Mouse (Mus musculus) erythroblast, adult 5-6 weeks (primary cell): ENCODE results near the gene Sfxn1. TPM values are rescaled to one million over a fixed set of nuclear protein-coding genes. Genes with fewer than 3 reads are reported as not detected.

Source experiments
- ATAC-seq: replicated peaks from 2 replicates; pipeline ENCODE4 v1.8.0; 2016; ENCODE audit warnings: moderate number of reproducible peaks, mild to moderate bottlenecking, moderate TSS enrichment, inconsistent platforms; ENCODE audit not compliant: poor library complexity, low FRiP score, severe bottlenecking
- total RNA-seq, 2 experiments: library from RNA; stranded (forward) in 1 of 2; stranded (reverse) in 1 of 2; fragments of 150-400 nt in 1 of 2; fragments of 200-764, 138-1000 nt in 1 of 2; gene quantifications; 2 replicates each; pipeline versions ENCODE4 v1.2.3 to v1.2.4; 2015 to 2017; ENCODE audit warnings: low replicate concordance in 2 of 2

Gene Sfxn1
- total RNA-seq, 2 experiments from 2014 or later = 16.4 to 30.7 TPM

DNA sequence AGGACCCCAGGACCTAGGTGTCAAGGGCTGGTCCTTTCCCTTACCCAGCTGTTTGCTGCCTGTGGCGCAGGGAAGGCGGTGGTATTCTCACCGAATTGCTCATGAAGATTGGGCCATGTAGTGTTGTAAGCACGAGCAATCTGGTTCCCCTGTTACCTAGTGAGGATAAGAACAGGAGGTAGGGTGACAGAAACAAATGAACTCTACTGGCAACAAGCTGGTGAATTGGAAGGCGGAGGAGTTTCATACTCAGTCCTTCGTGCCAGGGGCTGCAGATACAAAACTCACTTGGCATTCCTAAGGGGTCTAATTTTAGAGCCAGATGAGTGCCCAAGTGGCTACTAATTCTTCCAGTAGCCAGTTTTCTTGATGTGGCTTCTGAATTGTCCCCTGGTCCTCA, 4.4 kb downstream of the Sfxn1 start:
- ATAC-seq = no peak

DNA sequence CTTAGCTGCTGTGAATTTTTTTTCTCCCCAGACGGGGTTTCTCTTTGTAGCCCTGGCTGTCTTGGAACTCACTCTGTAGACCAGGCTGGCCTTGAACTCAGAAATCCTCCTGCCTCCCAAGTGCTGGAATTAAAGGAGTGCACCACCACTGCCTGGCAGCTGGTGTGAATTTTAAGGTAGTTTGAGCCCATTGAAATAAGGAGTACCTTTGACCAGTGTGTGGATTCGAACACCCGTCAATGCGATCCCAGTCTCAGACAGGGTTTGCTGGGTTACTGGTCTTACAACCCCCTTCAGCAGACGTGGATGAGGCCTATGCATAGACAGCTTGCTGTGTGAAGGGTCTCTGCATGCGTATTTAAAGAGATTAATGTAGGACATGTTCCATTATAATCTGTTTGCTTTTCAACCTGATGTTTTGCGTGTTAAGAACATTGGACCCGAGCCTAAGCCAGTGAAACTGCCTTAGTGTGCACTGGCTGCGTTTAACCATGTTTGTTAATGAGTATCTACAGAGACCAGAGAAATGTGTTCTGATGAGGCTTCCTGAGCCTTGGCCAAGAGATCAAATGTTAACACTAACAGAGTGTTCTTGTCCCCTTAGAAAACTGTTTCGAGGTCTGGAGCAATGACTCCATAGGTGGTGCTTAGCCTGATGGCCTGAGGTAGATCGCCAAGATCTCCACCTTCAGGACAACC, 5.2 kb downstream of the Sfxn1 start:
- no peak for ATAC-seq

DNA sequence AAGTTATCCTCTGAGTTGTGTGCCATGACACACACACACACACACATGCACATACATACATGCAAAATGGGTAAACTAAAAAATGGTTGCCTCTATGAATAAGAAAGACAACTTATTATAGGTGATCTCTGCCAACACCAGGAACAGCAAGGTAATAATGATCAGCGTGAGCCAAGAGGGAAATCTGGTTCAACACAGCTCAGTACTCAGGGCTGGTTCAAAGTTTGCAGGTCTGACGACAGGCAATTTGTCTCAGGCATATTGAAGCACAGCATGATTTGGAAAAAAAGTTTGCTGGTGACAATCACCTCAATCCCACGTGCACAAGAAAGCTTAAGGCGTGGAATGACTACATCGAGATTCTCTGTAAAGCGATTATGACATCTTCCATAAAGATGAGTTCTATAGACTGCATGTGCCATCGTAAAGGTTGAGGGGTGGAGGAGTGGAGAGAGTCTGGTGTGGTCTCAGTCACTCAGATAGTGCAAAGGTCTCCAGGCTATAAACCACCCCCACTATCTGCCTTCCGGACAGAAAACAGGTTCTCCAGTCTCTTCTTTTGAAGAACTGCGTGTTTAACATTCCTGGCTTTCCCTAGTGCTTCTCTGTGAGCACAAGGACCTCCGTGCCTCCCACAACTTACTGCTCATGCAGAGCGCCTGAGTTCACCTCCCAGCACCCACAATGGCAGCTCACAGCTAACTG, 6.0 kb downstream of the Sfxn1 start:
- no peak for ATAC-seq

DNA sequence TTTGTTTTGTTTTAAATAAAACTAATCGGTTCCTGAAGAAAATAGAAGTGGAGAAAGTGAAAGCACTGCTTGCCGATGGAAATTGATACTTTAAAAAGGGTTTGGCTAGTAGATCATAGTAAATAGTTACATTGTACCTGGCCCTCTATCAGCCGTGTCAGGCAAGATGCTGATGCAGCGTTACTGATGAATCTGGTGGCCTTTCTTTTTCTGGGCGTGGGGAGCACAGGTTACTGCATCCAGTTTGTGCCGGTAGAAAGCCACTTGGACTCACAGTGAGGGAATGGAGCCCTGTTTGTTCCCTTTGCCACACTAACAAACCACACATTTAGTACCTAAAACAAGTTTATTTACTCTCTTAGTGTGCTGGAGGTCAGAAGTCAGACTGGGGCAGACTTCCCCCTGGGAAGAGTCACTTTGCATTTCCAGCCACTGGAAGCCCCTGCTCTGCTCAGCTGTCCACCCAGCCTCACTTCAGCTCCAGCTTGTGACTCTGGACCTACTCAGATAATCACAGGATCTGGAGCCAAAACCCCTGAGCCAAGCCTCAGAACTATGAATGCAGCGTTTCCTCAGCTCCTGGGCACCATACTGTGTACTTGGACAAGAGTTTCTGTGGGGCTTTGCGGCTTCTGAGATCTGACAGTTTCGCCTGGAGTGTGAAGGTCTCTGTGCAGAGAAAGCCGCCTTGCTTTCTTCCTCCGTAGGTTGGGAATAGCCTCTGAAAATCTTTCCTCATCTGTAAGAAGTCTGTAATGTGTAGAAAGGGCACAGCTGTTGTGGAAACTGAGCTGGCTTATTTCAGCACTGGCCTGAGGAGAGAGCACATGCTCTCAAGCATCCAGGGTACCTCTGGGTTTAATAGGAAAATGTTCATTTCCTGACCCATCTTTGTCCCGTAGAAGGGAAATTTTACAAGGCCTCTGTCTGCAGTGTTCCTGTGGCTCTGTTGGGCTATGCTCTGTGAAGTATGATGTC, 8.4 kb downstream of the Sfxn1 start:
- no peak for ATAC-seq

DNA sequence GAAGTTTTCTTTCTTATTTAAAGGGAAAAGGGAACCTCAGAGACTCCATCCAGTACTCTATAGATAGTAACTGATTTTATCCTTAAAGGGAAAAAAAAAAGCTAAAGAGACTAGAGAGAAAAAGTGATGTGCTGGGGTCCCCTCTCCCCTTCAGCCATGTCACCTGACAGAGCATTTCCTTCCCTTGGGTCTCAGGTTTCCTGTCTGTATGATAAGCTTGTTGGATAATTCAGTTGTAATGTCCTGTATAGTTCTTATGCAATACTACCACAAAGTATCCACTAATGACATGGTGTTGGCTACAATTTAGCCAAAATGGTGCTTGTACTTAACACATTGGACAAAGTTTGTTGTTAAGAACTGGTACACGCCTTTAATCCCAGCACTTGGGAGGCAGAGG, 9.1 kb downstream of the Sfxn1 start:
- ATAC-seq = no peak

DNA sequence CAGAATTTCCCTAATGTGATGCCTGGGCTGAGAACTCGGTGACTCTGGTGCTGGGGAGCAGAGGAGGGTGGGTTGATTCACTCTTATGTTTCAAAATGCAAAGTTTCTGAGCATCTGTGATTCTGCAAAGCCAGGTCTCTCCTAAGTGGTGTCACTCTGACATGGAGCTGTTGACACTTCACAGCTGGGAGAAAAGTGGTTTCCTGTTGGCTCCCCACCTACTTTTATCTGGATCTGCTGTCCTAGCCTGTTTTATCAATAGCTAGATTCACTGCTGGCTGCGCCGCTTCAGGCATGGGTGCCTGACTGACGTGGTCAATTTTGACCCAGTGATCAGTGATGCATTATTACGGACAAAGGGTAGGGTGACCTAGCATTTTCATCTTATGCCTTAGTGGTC, 11.3 kb downstream of the Sfxn1 start:
- no peak for ATAC-seq

DNA sequence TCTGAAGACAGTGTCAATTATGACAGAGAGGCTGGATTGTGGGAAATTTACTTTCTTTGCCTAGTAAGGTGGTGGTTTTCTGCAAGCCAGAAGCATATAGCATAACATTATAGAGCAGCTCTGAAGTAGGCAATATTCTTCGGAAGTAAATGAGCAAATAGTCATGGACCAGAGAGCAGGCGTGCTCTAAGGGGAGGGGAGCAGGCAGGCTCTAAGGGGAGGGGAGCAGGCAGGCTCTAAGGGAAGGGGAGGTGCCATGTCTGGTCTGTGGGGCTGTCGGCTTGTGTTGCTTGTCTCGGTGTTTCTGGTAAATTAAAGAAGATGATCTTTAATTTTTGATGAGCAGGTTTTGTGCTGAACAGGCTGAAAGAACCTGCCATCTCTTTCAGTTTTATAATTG, 12.5 kb downstream of the Sfxn1 start:
- ATAC-seq = no peak

DNA sequence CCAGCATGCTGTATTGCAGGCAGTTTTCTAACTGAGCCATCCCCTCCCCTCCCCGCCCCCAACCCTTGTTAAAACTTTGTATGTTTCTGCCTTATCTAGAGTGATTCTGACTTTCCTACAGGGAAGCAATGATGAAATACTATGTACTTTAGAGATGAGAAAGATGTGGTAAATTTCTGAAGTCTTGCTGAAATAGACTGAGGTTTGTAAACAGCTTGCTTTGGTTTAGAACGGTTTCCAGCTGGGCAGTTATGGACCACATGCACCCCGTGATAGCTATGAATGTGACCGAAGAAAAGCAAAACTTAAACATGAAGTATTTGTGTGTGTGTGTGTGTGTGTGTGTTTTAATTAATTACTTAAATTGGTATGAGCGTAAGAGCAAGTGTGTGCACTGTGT, 13.2 kb downstream of the Sfxn1 start:
- ATAC-seq = no peak

DNA sequence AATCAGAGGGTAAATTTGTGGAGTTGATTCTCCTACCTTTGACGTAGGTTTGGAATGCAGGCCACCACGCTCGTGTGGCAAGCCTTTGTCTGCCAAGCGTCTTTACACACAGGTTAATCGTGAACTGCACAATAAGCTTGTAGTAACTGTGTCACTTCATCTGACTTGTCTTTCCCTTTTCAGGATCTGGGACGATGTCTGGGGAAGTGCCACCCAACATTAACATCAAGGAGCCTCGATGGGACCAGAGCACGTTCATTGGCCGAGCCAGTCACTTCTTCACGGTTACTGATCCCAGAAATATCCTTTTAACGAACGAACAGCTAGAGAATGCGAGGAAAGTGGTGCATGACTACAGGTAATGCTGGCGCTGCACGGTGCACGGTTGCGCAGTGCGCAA, 13.6 kb downstream of the Sfxn1 start:
- ATAC-seq = no peak

DNA sequence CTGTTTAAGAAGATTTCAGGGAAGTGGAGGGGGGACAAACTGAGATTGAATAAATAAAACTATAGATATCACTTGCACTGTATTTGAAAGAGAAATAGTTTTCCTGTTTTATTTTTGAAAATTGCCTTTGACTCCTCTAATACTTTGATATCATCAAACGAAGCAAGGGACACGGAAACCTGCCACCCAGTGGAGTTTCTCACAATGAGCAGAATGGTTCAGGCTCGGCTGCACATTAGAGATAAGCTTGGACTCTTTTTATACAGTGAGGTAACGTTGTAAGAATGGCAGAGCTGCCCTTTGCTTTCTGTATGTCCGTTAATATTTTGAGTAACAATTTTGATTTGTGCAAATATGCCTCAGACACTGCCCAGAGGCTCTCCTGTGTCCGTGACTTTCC, 20.1 kb downstream of the Sfxn1 start:
- ATAC-seq = no peak

DNA sequence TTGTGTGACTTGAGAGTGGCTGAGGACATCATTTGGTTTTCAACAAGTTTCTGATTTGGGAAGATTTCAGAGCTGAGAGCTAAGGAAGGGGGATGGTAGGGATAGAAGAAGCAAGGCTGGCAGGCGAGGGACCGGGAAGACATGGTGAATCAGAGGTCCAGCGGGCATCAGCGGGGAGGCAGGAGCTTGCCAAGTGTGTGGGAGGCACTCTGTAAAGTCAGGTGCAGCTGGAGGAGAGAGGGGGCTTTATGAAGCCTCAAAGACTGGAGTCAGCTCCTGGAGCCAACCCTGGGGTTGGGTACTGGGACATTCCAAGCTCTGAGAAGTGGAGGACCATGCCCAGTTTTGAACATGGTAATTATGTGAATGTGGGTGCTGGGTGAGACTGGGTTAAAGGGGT, 22.7 kb downstream of the Sfxn1 start:
- ATAC-seq = no peak

DNA sequence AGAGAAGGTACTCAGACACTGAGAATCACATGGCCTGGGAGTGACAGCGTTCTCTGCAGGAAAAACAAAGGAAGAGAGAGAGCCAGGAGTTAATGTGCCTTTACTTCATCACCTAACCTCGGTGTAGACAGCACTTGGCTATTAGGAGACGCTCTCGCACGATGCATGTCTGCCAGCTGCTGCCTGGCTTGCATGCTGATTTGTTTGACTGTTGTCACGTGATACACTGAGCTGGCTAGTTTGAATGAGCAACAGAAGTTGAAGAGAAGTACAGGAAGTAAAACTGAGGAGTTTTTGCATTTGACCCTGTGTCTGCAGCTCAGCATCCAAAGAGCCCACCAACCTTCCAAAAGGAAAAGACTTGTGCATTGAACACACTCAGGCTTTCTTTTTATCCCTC, 23.3 kb downstream of the Sfxn1 start:
- ATAC-seq = no peak

DNA sequence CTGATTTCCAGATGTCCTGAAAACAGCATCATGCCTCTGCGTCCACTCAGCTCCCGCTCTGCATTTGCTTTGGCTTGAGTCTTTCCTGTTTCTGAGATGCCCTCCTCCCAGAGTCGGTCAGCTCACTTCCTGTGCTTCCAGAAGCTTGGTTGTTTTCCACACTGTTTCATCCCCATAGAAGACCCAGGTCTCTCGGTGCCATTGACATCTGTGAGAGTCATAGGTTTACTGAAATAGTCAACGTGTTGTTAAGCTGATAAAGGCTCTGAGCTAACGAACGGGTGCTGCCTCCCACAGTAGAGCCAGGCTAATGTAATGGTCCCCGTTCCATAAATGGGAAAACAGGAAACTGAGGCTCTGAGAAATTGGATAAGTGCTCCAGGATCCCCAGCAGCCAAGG, 24.1 kb downstream of the Sfxn1 start:
- ATAC-seq = no peak

DNA sequence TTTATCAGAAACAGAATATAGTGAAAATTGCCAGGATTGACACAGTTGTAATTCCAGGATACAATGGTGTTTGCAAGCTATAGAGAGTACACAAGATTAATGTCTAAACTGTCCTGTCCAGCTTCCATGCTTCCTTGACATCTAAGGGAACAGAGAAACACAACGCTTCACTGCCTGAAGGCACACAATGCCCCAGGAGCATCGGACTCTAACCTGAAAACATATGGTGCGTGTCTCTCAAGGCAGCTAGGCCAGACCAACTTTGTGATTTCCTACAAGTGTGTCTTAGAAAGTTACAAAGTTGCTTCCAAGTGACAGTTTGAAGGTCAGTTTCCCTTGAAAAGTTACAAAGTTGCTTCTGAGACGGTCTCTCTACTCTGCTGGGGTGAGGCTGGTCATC, 25.6 kb downstream of the Sfxn1 start:
- no peak for ATAC-seq

DNA sequence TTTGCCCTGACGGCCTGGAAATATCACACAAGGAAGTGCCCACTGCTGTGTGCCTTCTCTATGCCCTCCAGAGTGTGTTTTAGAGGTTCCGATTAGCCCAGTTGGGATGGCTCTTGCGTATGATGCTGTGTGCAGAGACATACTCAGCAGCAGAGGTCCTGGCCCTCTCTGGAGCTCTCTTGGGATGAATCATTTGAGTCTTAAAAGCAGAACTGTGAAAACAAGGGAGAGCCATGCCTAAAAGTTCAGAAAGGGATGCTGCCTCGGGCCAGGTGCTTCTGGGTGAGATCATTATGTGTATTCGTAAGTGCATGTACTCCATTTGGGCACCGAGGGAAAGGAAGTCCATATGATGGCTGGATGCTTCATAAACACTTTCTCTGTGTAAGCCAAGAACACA, 26.1 kb downstream of the Sfxn1 start:
- no peak for ATAC-seq

DNA sequence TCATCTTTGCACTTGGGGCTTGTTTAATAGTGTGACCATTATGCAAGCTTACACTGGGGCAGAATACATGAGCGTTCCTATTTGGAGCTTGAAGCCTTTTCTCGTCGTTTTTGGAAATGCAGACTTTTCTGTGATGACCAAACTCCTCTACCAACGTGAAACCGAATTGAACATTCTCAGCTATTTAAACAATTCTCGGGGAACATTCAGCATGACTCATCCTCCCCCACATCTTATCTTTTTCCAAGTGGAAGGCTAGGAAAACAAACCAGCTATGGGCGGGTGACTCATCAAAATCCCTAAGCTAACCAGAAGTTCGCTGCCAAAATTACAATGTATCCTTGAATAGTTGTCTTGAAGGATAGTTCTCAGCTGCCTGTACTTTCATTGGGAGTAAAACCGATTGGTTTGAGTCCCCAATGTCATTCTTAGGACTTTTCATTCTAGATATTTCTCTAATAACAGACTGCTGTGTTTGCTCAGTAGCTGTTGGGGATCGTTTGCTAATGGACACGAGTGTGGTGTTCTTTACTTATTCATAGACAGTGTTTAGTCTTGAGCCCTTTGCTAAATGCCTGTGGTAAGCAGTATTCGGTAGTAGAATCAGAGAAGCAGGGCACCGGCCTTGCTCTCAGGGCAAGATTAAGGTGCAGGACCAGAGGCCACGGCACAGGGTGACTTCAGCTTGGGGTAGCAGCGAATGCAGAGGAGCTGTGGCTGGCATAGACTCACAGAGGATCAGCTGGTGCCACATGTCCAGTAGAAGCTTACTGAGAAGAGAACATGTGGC, 29.6 kb downstream of the Sfxn1 start:
- no peak for ATAC-seq

DNA sequence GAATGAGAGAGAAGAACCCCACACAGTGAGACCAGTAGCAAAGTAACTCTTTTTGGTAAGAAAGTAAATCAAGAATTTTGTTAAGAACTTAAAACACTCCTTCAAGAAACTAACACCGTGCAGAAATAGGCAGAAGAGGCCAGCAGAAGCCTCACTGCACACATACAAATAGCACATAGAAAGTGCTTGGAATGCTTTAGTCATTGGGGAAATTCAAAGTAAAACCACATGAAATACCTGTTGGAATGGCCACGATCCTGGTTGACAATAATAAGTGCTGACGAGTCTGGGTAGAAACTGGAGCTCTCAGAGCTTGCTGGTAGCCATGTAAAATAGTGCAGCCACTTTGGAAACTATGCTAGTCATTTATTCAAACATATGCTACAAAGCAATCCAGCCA, 30.4 kb downstream of the Sfxn1 start:
- ATAC-seq = no peak

DNA sequence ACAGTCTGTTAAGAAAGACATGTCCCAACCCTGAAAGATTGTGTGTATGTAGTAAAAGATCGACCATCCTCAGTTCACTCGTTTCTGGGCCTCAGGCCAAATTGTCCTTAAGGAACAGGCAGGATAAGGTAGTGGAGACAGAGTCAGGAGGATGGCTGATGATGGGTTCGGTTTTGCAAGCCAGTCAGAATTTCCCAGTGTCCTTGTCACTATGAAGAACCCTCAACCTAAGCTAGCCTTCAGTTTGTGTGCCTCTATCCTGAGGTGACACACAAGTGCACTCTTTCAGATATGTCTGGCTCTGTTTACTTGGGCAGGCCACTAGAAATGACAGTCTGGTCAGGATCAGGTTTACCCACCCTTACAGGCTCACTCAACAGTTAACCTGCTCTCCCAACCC, 31.6 kb downstream of the Sfxn1 start:
- ATAC-seq = no peak

DNA sequence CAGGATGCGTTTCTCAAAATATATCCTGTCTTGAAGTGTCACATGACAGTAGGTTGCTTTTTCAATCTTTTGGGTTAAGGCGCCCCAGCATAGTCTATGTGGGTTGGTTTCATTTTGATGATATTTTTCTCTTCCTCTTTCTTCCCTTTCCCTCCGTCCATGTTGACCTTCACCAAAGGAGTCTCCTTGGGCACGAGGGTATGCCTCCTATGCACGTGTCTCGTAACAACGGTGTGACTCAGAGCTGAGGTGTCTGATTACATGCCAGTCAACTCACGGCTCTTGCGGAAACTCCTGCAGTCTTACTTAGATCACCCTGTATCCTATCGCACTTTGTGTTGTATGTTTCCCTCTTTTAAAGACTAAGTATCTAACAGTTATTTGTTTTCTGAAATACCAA, 32.2 kb downstream of the Sfxn1 start:
- no peak for ATAC-seq
